Mouse (Mus musculus): ENCODE results near the gene Calml3. TPM values are rescaled to one million over a fixed set of nuclear protein-coding genes. Genes with fewer than 3 reads are reported as not detected.

Gene Calml3
- polyA plus RNA-seq, 1 experiment from 2014 or later = not detected

- DNase-seq (ENCODE audit: low spot score) (no peak), ATAC-seq (ENCODE audit: low FRiP score) (no peak)
- WGBS = 57% methylated on average over 4 of the region's 4 CpGs
- Histone ChIP-seq H3K27me3 (ENCODE audit: control insufficient read depth, insufficient read depth, low read length) (no peaks in the 10 kb centered on the region), H3K36me3 (ENCODE audit: control insufficient read depth, insufficient read depth, low read length) (no peaks in the 10 kb centered on the region), H3K9me3 (ENCODE audit: control insufficient read depth, low read length) (no peaks in the 10 kb centered on the region), H3K4me3 (ENCODE audit: low read depth, low read length) (no peak overlapping the region), H3K4me2 (replicated peaks; ENCODE audit: low read depth, low read length) (no peak overlapping the region), H3K9ac (ENCODE audit: low read depth, low read length) (no peak overlapping the region), H3K4me1 (replicated peaks; ENCODE audit: control insufficient read depth, insufficient read depth, low read length) (no peaks in the 10 kb centered on the region), H3K27ac (ENCODE audit: low read depth, low read length) (no peak overlapping the region)
Observed at GRCm38 (mm10) chr13:3822105-3822504, 18.0 kb upstream of the Calml3 start.

DNA sequence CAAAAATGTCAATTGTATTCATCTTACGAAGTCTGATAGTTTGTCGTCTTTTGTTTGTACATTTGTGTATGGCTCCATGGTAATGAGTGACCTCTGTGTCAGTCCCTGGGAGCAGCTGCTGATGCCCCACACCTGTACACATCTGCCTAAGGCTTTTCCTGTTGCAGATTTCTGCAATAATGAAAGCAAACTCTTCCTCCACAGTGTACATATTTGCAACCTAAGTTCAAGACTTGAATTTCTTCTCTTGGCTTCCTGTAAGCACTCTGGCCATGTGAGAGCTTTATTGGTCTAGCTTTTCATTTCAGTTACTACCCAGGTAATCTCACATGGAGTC, 14.6 kb upstream of the Calml3 start:
- H3K9me3 ChIP-seq (ENCODE audit: control insufficient read depth, low read length) = no peaks in the 10 kb centered on the region
- H3K27me3 ChIP-seq (ENCODE audit: control insufficient read depth, insufficient read depth, low read length) = no peaks in the 10 kb centered on the region
- no peaks in the 10 kb centered on the region for H3K36me3 ChIP-seq (ENCODE audit: control insufficient read depth, insufficient read depth, low read length)
- no peak overlapping the region for H3K27ac ChIP-seq (ENCODE audit: low read depth, low read length)
- no peak overlapping the region for H3K4me2 ChIP-seq (replicated peaks; ENCODE audit: low read depth, low read length)
- H3K4me1 ChIP-seq (replicated peaks; ENCODE audit: control insufficient read depth, insufficient read depth, low read length) = no peaks in the 10 kb centered on the region
- WGBS = 88% methylated on average over 2 of the region's 2 CpGs
- DNase-seq (ENCODE audit: low spot score) (no peak), ATAC-seq (ENCODE audit: low FRiP score) (no peak)
- no peak overlapping the region for H3K4me3 ChIP-seq (ENCODE audit: low read depth, low read length)
- H3K9ac ChIP-seq (ENCODE audit: low read depth, low read length) = no peak overlapping the region

DNA sequence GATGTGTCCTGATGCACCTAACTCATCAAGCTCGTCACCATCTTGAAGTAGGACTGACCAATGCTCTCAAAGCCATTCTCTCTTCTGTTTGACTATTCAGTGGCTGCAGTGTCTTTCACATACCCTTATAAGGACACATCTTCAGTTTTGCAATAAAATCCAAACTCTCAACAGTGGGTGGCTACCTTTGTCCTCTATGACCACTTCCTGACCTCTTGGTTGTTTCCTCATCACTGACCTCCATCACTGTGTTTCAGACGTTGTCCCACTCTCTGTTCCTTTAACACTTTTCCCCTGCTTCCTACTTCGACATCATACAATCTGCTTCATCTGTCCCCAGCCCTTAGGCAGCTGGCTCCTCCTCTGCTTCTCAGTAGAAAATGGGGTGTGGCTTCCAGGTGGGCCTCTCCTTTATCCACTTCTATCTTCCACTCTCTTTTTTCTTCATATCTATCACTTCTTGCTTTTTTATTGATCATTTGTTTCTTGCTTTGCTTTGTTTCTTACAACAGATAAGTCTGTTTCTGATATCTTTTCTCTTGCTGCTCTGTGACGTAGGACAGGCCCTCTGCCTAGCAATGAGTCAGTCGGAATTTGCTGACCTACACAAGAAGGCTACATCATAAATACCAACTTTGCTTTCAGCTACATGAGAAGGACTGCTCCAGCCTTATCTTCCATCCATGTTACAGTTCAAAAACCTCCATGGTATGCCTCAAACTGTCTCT, 14.1 kb upstream of the Calml3 start:
- Histone ChIP-seq H3K27me3 (ENCODE audit: control insufficient read depth, insufficient read depth, low read length) (no peaks in the 10 kb centered on the region), H3K9me3 (ENCODE audit: control insufficient read depth, low read length) (no peaks in the 10 kb centered on the region), H3K4me2 (replicated peaks; ENCODE audit: low read depth, low read length) (no peak overlapping the region), H3K27ac (ENCODE audit: low read depth, low read length) (no peak overlapping the region), H3K4me1 (replicated peaks; ENCODE audit: control insufficient read depth, insufficient read depth, low read length) (no peaks in the 10 kb centered on the region), H3K4me3 (ENCODE audit: low read depth, low read length) (no peak overlapping the region), H3K9ac (ENCODE audit: low read depth, low read length) (no peak overlapping the region), H3K36me3 (ENCODE audit: control insufficient read depth, insufficient read depth, low read length) (no peaks in the 10 kb centered on the region)
- ATAC-seq (ENCODE audit: low FRiP score) (no peak), DNase-seq (ENCODE audit: low spot score) (no peak)
- WGBS = 84% methylated on average over 5 of the region's 5 CpGs

- WGBS = 83% methylated on average over 7 of the region's 7 CpGs
- no peak overlapping the region for H3K4me3 ChIP-seq (ENCODE audit: low read depth, low read length)
- DNase-seq (ENCODE audit: low spot score) (no peak), ATAC-seq (ENCODE audit: low FRiP score) (no peak)
- H3K27me3 ChIP-seq (ENCODE audit: control insufficient read depth, insufficient read depth, low read length) = no peaks in the 10 kb centered on the region
- no peak overlapping the region for H3K27ac ChIP-seq (ENCODE audit: low read depth, low read length)
- H3K36me3 ChIP-seq (ENCODE audit: control insufficient read depth, insufficient read depth, low read length) = no peaks in the 10 kb centered on the region
- no peak overlapping the region for H3K9ac ChIP-seq (ENCODE audit: low read depth, low read length)
- H3K9me3 ChIP-seq (ENCODE audit: control insufficient read depth, low read length) = no peaks in the 10 kb centered on the region
- no peak overlapping the region for H3K4me2 ChIP-seq (replicated peaks; ENCODE audit: low read depth, low read length)
- no peaks in the 10 kb centered on the region for H3K4me1 ChIP-seq (replicated peaks; ENCODE audit: control insufficient read depth, insufficient read depth, low read length)
Observed at GRCm38 (mm10) chr13:3807131-3807827, 3.2 kb upstream of the Calml3 start.

GRCm38 (mm10) chr13:3805638-3806037, 1.5 kb upstream of the Calml3 start:
- no peaks in the 10 kb centered on the region for H3K36me3 ChIP-seq (ENCODE audit: control insufficient read depth, insufficient read depth, low read length)
- ATAC-seq (ENCODE audit: low FRiP score) (no peak), DNase-seq (ENCODE audit: low spot score) (no peak)
- 89% methylated on average over 5 of the region's 5 CpGs for WGBS
- no peak overlapping the region for H3K4me3 ChIP-seq (ENCODE audit: low read depth, low read length)
- no peaks in the 10 kb centered on the region for H3K27me3 ChIP-seq (ENCODE audit: control insufficient read depth, insufficient read depth, low read length)
- H3K9me3 ChIP-seq (ENCODE audit: control insufficient read depth, low read length) = no peaks in the 10 kb centered on the region
- no peak overlapping the region for H3K9ac ChIP-seq (ENCODE audit: low read depth, low read length)
- H3K27ac ChIP-seq (ENCODE audit: low read depth, low read length) = no peak overlapping the region
- H3K4me1 ChIP-seq (replicated peaks; ENCODE audit: control insufficient read depth, insufficient read depth, low read length) = no peaks in the 10 kb centered on the region
- no peak overlapping the region for H3K4me2 ChIP-seq (replicated peaks; ENCODE audit: low read depth, low read length)

GRCm38 (mm10) chr13:3805132-3805531, 1.0 kb upstream of the Calml3 start:
- 82% methylated on average over 2 of the region's 2 CpGs for WGBS
- DNase-seq (ENCODE audit: low spot score) = no peak
- H3K4me2 ChIP-seq (replicated peaks; ENCODE audit: low read depth, low read length) = no peak overlapping the region
- H3K9ac ChIP-seq (ENCODE audit: low read depth, low read length) = no peak overlapping the region
- ATAC-seq (ENCODE audit: low FRiP score) = no peak
- H3K9me3 ChIP-seq (ENCODE audit: control insufficient read depth, low read length) = no peaks in the 10 kb centered on the region
- H3K27me3 ChIP-seq (ENCODE audit: control insufficient read depth, insufficient read depth, low read length) = no peaks in the 10 kb centered on the region
- no peak overlapping the region for H3K27ac ChIP-seq (ENCODE audit: low read depth, low read length)
- no peak overlapping the region for H3K4me3 ChIP-seq (ENCODE audit: low read depth, low read length)
- H3K36me3 ChIP-seq (ENCODE audit: control insufficient read depth, insufficient read depth, low read length) = no peaks in the 10 kb centered on the region
- no peaks in the 10 kb centered on the region for H3K4me1 ChIP-seq (replicated peaks; ENCODE audit: control insufficient read depth, insufficient read depth, low read length)

DNA sequence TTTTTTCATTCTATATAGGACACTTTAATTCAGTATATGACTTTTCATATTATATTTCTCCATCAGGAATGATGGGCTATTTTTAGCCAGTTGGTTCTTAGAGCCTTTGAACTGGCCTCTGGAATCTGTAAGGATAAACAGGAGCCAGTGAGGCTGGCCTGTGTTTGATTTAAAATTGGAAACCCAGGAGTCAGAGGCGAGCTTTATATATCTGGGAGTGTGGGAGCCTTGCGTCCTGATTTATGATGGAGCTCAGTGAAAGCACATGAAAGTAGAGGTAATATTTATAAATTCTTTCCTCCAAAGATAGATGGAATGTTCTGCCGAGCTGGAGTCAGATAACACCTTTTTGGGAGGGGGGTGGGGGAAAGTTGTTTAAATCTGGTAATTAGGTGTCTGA, 4.7 kb downstream of the Calml3 start:
- no peak overlapping the region for H3K4me2 ChIP-seq (replicated peaks; ENCODE audit: low read depth, low read length)
- DNase-seq (ENCODE audit: low spot score) = no peak
- no peak overlapping the region for H3K27ac ChIP-seq (ENCODE audit: low read depth, low read length)
- no peak overlapping the region for H3K4me3 ChIP-seq (ENCODE audit: low read depth, low read length)
- ATAC-seq (ENCODE audit: low FRiP score) = no peak
- WGBS = 62% methylated on average over 3 of the region's 3 CpGs
- no peaks in the 10 kb centered on the region for H3K27me3 ChIP-seq (ENCODE audit: control insufficient read depth, insufficient read depth, low read length)
- H3K9me3 ChIP-seq (ENCODE audit: control insufficient read depth, low read length) = no peaks in the 10 kb centered on the region
- H3K9ac ChIP-seq (ENCODE audit: low read depth, low read length) = no peak overlapping the region
- no peaks in the 10 kb centered on the region for H3K4me1 ChIP-seq (replicated peaks; ENCODE audit: control insufficient read depth, insufficient read depth, low read length)
- H3K36me3 ChIP-seq (ENCODE audit: control insufficient read depth, insufficient read depth, low read length) = no peaks in the 10 kb centered on the region

DNA sequence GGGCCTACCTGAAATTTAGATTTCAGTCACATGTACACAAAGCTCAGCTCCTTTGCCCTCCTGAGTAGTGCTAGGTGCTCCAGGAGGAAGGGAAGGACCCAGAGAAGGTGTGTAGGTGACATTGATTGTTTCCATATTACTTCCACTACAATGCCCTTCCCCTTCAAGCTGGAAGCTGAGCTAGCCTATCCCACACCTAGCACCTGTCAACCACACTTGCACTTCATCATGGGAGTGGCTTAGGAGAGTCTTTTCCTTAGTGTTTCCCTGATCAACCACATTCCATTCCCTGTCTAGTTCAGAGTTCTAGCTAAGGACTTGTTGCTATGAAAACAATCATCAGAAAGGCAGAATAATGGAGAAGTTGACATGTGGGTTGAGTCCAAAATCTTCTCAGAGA, 5.4 kb downstream of the Calml3 start:
- Histone ChIP-seq H3K9me3 (ENCODE audit: control insufficient read depth, low read length) (no peaks in the 10 kb centered on the region), H3K27me3 (ENCODE audit: control insufficient read depth, insufficient read depth, low read length) (no peaks in the 10 kb centered on the region), H3K27ac (ENCODE audit: low read depth, low read length) (no peak overlapping the region), H3K36me3 (ENCODE audit: control insufficient read depth, insufficient read depth, low read length) (no peaks in the 10 kb centered on the region), H3K4me1 (replicated peaks; ENCODE audit: control insufficient read depth, insufficient read depth, low read length) (no peaks in the 10 kb centered on the region), H3K4me3 (ENCODE audit: low read depth, low read length) (no peak overlapping the region), H3K9ac (ENCODE audit: low read depth, low read length) (no peak overlapping the region), H3K4me2 (replicated peaks; ENCODE audit: low read depth, low read length) (no peak overlapping the region)
- no peak for ATAC-seq (ENCODE audit: low FRiP score)
- DNase-seq (ENCODE audit: low spot score) = no peak

- no peaks in the 10 kb centered on the region for H3K4me1 ChIP-seq (replicated peaks; ENCODE audit: control insufficient read depth, insufficient read depth, low read length)
- WGBS = 94% methylated on average over 4 of the region's 4 CpGs
- no peak for DNase-seq (ENCODE audit: low spot score)
- no peaks in the 10 kb centered on the region for H3K27me3 ChIP-seq (ENCODE audit: control insufficient read depth, insufficient read depth, low read length)
- no peaks in the 10 kb centered on the region for H3K36me3 ChIP-seq (ENCODE audit: control insufficient read depth, insufficient read depth, low read length)
- H3K9ac ChIP-seq (ENCODE audit: low read depth, low read length) = no peak overlapping the region
- no peak for ATAC-seq (ENCODE audit: low FRiP score)
- no peak overlapping the region for H3K27ac ChIP-seq (ENCODE audit: low read depth, low read length)
- H3K4me2 ChIP-seq (replicated peaks; ENCODE audit: low read depth, low read length) = no peak overlapping the region
- no peaks in the 10 kb centered on the region for H3K9me3 ChIP-seq (ENCODE audit: control insufficient read depth, low read length)
- no peak overlapping the region for H3K4me3 ChIP-seq (ENCODE audit: low read depth, low read length)
Observed at GRCm38 (mm10) chr13:3796649-3797048, 7.5 kb downstream of the Calml3 start.
